Mouse (Mus musculus): ENCODE results near the gene Pctp.

Gene Pctp

DNA sequence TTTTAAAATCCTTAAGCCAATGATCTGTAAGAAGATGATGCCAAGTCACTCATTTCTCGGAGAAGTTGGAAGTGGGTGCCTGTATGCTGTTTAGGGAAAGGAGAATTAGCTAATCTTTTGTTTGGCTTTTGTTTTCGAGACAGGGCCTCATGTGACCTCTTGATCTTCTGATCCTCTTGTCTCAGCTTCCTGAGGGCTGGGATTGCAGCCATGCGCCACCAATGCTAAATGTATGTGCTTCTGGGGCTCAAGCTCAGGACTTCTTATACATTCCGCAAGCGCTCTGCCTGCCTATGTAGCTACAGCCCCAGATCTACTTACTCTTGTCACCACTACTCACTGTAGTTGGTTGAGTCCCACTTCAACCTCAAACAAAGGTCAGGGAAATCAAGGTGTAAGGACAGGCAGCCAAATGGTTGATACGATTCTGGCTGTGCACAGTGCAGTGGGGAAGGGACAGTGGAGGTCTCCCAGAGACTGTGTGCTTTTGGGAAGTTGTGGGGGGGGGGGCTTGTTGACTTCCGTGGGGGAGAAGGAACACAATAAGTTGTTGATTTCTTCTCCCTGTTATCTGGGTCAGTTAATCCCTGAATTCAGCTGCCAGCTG is 24.8 kb downstream of the Pctp start:
- no peak for DNase-seq (ENCODE audit: low spot score)

DNA sequence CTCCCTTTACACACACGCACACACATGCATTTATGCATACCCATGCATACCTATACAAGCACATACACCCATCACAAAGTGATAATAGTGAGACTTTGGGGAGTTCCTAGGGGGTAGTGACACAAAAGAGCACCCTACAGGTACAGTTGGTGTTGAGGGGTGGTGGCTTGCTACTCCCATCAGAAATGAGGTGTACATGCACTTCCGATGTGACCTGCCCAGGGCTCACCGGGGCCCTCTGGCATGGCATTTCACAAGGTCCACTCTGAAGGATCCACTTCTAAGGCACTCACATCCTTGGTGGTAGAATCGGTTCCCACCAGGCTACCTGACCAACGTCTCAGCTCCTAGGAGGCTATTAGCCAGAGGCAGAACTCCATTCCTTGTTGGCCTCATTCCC is 26.3 kb downstream of the Pctp start:
- DNase-seq (ENCODE audit: low spot score): no peak

DNA sequence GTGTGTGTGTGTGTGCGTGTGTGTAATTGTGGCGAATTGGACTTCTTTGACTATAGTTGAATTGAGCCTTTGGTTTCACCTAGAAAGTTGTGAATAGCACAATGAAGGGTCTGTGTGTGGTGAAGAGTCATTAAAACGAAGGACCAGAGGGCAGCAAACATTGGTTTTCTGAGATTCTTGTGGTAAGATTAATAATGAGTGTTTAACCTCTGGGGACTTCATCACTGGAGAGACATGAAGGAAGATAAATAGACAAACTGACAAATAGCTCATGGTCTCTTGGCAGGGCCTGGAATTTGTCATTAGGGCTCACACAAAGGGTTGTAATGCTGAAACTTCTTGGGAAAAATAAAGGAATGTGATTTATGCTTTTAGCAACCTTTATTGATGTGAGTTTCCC is 31.4 kb downstream of the Pctp start:
- DNase-seq (ENCODE audit: low spot score): no peak

DNA sequence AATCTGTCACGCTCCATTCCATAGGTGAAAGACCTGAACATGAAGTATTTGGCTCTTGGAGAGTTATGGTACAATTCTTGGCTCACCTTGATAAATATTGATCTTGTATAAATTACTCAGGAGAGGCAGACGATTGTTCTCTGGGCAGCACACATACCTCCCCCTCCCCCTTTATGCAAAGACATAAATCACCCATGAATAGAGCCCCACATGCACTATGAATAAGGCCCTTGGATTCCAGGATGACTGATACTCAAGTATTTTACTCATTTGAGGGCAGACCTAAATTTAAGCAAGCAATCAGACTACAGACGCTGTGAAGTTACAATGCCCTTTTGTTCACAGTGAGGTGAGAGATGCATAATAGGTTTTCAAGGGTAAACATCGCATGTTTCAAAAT is 32.0 kb downstream of the Pctp start:
- no peak for DNase-seq (ENCODE audit: low spot score)

DNA sequence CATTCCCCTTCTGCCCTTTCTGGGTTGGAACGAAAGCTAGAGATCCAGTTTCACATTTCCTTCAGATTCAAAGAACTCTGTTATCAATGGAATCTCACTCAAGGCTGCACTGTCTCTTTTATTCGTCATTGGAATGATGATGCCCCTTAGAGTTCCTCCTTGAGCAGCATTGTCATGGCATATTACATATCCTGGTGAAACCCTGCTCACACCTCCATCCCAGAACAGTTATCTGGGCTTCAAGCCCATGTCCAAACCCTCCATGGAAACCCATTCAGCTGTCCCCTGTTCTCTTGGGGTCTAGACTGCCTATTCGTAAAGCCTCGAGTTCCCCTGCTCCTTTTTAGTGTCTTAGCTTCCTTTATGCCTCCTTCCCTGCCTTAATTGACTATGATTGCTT is 33.6 kb downstream of the Pctp start:
- no peak for DNase-seq (ENCODE audit: low spot score)

DNA sequence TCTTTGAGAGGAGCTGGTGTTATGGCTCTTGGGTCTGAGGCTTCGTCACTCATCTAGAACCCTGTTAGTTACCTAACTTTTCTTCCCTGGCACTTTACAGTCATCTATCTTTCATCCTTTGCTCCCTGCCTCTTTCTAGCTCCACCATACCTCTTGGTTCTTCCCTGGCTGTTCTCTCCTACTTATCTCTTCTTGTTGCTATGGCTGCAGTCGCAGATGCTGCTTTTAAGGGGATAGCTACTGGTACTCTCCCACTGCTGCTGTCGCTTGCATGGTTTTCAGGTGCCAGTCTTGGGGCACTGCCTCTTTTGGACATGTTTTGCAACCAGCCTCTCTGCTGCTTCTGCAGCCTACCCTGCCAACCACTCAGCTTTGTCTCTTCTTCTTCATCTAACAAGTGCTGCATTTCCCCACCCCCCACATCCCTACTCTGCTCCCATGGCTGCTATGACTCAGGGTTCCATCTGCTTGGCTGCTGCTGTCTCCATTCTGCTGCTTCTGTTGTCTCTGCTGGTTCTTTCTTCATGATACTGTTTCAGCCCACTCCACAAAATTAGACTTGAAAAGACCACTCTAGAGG is 51.9 kb downstream of the Pctp start:
- DNase-seq (ENCODE audit: low spot score): no peak

DNA sequence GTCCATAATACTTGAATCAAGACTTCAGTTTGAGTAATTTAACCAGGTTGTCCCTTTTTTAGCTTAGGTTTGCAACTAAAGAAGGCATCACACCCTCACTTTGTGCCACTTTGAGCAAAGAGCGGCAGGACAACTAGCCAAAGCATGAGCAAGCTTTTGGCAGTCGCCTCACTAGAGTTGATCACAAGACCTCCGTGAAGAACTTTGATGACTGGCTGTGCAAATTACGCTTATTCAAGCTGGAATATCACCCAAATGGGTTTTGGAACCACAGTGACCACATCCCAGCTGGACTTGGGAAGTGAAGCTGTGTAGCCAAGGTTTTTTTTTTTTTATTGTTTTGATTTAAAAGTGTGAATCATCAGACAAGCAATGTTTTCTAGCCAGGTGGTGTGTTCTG is 54.9 kb downstream of the Pctp start:
- DNase-seq (ENCODE audit: low spot score): no peak

DNA sequence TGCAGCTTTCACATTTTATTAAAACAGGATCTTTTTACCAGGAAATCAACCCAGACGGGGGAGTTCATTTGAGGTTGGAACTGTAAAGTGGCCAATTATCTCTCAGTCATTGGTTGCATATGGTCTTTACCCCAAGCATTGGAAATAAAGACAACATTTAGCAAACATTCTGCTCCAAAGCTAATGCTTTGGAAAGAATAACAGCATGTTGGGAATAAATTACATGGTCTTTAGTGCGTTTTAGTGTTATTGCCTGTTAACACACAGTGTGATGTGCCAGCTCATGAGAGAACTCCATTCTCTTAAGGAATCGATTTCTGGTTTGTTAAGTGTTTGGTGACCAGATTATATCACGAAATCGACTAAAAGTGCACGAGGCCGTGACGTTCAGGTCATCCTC is 57.5 kb downstream of the Pctp start:
- no peak for DNase-seq (ENCODE audit: low spot score)

DNA sequence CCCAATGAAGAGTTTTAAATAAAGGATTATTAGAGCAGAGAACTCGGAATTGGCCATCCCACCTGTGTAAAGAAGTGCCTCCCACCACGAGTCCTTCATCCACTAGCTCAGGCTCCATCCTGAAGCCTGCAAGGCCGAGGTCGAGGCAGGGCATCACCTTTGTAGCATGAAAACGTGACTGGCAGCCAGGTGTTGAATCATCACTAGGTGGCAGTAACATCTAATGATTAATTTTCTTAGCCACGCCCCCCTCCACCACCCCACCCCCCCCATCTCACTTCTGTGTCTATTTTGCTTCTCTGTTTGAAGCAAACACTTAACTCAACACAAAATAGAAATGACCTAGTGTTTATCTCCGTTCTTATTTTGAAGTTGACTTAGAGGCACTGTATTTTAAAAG is 65.5 kb downstream of the Pctp start:
- DNase-seq (ENCODE audit: low spot score): no peak

Data from retina, embryonic 14.5 days (tissue).